Mouse (Mus musculus): ENCODE measurements around the gene Phxr2. TPM values are rescaled to one million over a fixed set of nuclear protein-coding genes. Genes with fewer than 3 reads are reported as not detected.

The Phxr2 gene
- polyA plus RNA-seq, 1 experiment, result not detected

DNA sequence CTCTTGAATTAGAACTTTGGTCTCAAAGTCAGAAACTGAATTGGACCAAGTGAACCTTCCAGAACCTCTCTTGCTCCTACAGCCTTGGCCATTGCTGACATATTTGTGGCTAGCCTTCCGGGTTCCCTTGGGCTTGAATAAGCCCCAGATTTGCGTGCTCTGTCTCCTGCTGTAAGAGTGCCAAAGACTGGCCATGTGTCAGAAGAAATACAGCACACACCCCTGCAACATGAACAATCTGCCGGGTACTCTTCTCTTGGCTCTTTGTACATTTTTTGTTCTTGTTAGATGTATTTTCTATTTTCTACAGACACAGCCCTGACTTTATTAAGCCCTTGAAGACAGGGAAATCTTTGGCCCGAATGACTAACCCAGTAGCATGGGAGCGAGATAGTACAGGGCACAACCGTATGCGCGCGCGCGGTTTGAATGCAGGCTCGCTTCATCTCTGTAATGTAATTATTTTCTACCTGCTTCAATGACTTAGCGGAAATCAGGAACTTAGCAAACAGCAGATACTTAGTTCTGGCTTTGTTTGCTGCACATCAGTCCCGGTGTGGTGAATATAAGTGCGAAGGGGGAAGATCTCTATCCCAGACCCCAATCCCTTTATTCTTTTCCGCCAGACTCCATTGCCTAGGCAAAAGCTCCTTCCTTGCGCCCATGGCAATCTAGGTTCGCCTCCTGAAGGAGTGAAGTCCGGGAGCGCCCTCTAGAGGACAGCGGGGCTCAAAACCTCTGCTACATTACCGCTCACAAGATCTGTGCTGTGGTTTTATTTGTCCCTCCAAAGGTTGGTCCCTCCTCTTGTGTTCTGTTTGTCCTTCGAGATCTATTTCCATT is 41.5 kb downstream of the Phxr2 start:
- no peak overlapping the region for H3K27ac ChIP-seq (ENCODE audit: insufficient read depth, low read length)
- TF ChIP-seq CTCF (IDR thresholded peaks at IDR 0.05; ENCODE audit: extremely low read depth, insufficient read depth, low read length) (peak; percentile 91), POLR2A (IDR thresholded peaks at IDR 0.05; ENCODE audit: extremely low read depth, insufficient read depth, low read length) (no peak)
- no peaks in the 10 kb centered on the region for H3K4me1 ChIP-seq (ENCODE audit: control insufficient read depth, insufficient read depth, low read length)
- H3K4me3 ChIP-seq (ENCODE audit: insufficient read depth, low read length), result no peak overlapping the region

DNA sequence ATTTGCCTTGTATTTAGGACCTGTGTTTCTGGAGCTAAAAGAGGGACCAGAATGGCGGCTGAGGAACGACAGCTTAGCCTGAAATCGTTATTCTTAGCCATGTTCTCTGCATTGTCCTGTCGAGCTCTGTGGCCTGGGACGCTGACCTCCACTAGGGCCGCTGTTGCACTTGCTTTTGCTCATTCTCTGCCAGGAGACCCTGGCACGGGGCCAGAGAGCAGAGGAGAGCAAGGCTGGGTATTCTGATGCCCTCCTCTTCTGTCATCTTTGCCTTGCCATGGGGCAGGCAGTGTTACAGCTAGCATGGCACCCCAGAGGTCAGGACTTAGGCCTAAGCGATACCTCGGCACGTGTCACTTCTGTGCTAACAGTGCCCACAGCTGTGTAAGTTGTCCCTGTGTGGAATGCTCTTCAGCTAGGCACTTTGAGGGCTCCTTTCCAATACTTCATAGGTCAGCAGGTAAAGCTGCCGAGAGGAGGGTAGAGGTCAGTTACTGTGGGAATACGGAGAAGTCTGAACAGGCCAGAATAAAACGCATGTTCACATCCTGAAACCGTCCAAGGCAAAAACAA is 42.6 kb downstream of the Phxr2 start:
- H3K4me3 ChIP-seq (ENCODE audit: insufficient read depth, low read length), result no peak overlapping the region
- H3K27ac ChIP-seq (ENCODE audit: insufficient read depth, low read length), result no peak overlapping the region
- TF ChIP-seq POLR2A (IDR thresholded peaks at IDR 0.05; ENCODE audit: extremely low read depth, insufficient read depth, low read length) (no peak), CTCF (IDR thresholded peaks at IDR 0.05; ENCODE audit: extremely low read depth, insufficient read depth, low read length) (no peak)
- no peaks in the 10 kb centered on the region for H3K4me1 ChIP-seq (ENCODE audit: control insufficient read depth, insufficient read depth, low read length)

DNA sequence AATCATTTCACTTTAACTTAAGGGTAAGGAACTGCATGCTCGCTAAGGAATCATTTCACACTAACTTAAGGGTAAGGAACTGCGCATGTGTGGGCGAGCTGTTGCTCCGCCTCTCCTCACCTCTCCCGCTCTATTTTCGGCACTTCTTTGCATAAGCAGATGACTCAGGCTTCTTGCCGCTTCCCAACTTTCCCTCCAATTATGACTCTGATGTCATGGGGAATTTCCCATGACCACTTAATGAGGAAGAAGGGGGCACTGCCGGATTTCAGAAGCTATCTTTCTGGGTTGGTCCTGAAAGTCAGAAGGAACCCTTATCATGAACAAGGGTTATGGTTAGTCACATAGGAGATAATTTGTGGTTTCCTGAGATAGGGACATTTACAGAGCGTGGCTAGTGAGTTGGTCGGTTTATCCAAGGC is 44.5 kb downstream of the Phxr2 start:
- H3K4me1 ChIP-seq (ENCODE audit: control insufficient read depth, insufficient read depth, low read length), result no peaks in the 10 kb centered on the region
- H3K4me3 ChIP-seq (ENCODE audit: insufficient read depth, low read length), result no peak overlapping the region
- 0 out of 2 replicates have a peak, but pooled peaks have one; percentile 30 for TF ChIP-seq POLR2A (IDR thresholded peaks at IDR 0.05; ENCODE audit: extremely low read depth, insufficient read depth, low read length)
- no peak for TF ChIP-seq CTCF (IDR thresholded peaks at IDR 0.05; ENCODE audit: extremely low read depth, insufficient read depth, low read length)
- H3K27ac ChIP-seq (ENCODE audit: insufficient read depth, low read length), result no peak overlapping the region; the same call in 1 of the 2 replicates

DNA sequence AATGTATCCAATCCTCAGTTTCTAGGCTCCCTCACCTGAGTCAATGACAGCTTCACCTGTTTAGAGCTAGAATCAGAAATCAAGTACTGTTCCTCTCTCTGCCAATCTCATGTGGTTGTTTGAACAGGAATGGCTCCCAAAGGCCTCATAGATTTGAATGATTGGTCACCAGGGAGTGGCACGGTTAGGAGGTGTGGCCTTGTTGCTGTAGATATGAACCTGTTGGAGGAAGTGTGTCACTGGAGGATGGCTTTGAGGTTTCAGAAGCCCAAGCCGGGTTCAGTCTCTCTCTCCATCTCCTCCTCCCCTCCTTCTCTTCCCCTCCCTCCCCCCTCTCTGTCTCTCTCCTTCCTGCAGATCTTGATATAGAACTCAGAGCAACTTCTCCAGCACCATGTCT is 47.5 kb downstream of the Phxr2 start:
- H3K27ac ChIP-seq (ENCODE audit: insufficient read depth, low read length), result no peak overlapping the region
- TF ChIP-seq CTCF (IDR thresholded peaks at IDR 0.05; ENCODE audit: extremely low read depth, insufficient read depth, low read length) (no peak), POLR2A (IDR thresholded peaks at IDR 0.05; ENCODE audit: extremely low read depth, insufficient read depth, low read length) (no peak)
- H3K4me3 ChIP-seq (ENCODE audit: insufficient read depth, low read length), result no peak overlapping the region
- no peaks in the 10 kb centered on the region for H3K4me1 ChIP-seq (ENCODE audit: control insufficient read depth, insufficient read depth, low read length)

DNA sequence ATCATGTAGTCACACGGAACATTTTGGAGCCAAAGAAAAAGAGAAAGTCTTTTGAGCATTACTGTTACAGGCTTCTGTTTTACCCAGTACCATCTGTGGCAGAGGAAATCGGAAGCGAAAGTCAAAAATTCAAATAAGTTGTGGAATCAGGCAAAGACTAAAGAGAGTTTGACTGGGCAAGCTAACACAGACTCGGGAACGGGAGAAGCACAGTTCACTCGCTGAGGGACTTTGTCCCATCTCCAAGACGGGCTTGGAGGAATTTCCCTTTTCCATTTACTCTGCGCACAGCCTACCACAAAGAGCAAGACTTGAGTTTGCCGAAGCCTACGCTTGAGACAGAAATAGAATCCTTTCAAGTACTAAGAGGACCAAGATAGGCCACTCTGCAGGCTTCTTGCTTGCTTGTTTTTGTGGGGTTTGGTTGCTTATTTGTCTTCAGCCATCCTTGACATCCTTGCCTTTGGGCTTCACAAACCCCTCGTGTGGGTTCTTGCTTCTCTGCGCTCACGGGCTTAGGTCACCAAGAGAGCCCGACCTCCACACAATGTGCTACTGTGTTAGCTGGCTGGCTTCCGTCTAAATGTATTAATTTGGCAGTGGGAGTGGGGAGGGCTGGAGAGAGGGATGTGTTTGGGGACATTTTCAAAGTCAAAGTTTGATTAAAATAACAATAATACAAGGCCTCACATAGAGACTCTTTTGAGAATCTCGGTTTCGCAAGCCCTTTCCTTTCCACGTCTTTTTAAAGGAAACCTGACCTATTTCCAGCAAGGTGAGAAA is 49.8 kb downstream of the Phxr2 start:
- no peak for TF ChIP-seq CTCF (IDR thresholded peaks at IDR 0.05; ENCODE audit: extremely low read depth, insufficient read depth, low read length)
- no peak for TF ChIP-seq POLR2A (IDR thresholded peaks at IDR 0.05; ENCODE audit: extremely low read depth, insufficient read depth, low read length)
- H3K4me3 ChIP-seq (ENCODE audit: insufficient read depth, low read length), result no peak overlapping the region
- peak overlapping the region; percentile 27 for H3K27ac ChIP-seq (ENCODE audit: insufficient read depth, low read length)
- no peaks in the 10 kb centered on the region for H3K4me1 ChIP-seq (ENCODE audit: control insufficient read depth, insufficient read depth, low read length)

Other genes with a start within 250 kb of the Phxr2 start
- gene Atp2b1, start 211.9 kb downstream of the Phxr2 start, polyA plus RNA-seq (2012; rRNA removed), result 340 and 362 TPM in 2 replicates
- gene Poc1b, start 19.3 kb downstream of the Phxr2 start, polyA plus RNA-seq (2012; rRNA removed), result 9.1 and 11.2 TPM in 2 replicates
- gene Galnt4, start 18.2 kb downstream of the Phxr2 start, polyA plus RNA-seq (2012; rRNA removed), result 1.2 and 1.3 TPM in 2 replicates
- 69.9 and 75.8 TPM in 2 replicates for gene Dusp6, start 136.9 kb upstream of the Phxr2 start, polyA plus RNA-seq (2012; rRNA removed)